Comparison of ENCODE assay signal across 19 mouse cellular contexts in the genomic region with DNA sequence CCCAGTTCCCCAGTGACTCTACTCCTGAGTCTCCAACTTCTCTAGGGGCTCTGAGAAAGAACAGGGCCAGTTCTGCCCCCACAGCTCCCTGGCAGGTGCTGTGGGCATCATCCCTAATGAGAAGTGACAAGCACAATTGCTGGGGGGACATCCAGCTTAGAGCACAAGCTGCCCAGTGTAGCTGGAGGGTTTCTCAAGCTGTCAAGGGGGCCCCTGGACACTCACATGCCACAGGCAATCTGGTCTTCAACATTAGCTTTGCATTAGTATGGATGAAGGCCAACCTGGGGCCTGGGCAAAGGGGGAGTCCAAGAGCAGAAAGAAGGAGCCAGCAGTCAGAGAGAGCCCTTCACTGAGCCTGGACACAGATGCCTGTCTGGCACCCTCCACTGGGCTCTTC. TPM values are rescaled to one million over a fixed set of nuclear protein-coding genes. Genes with fewer than 3 reads are reported as not detected.
"Had no signal": no experiment of that assay in that cellular context is flagged by ENCODE, and none has a peak within 500 bp of the region (broad histone marks: within the 10 kb centered on the region; RNA-seq: fewer than 3 reads in every experiment).

No protein-coding gene starts in this region.

- H3K36me3 ChIP-seq: kidney, embryonic 15.5 days; limb, embryonic 15.5 days; liver, embryonic 12.5 days; midbrain, embryonic 10.5 days; neural tube, embryonic 15.5 days had no signal

- H3K9me3 ChIP-seq: kidney, embryonic 15.5 days; liver, embryonic 12.5 days; midbrain, embryonic 10.5 days; neural tube, embryonic 15.5 days had no signal

- H3K27me3 ChIP-seq: limb, embryonic 15.5 days; liver, embryonic 12.5 days; neural tube, embryonic 15.5 days had no signal

- DNase-seq: kidney, postnatal 14 days; lung, embryonic 14.5 days; lung, postnatal 10 days; lung, postnatal 4 days; right cerebral cortex, postnatal 4 days; spleen, adult 18-20 months; thymus, adult 18-20 months; thymus, postnatal 14 days had no signal

- ATAC-seq: liver, embryonic 12.5 days had no signal

- H3K4me2 ChIP-seq: kidney, embryonic 15.5 days; limb, embryonic 15.5 days; liver, embryonic 12.5 days; lung, embryonic 14.5 days; neural tube, embryonic 15.5 days had no signal

- H3K9ac ChIP-seq: kidney, embryonic 15.5 days; limb, embryonic 15.5 days; liver, embryonic 12.5 days; lung, embryonic 14.5 days; neural tube, embryonic 15.5 days had no signal

- H3K4me3 ChIP-seq: kidney, embryonic 15.5 days; limb, embryonic 15.5 days; liver, embryonic 12.5 days; midbrain, embryonic 10.5 days; myocyte; neural tube, embryonic 15.5 days had no signal

- H3K27ac ChIP-seq: kidney, embryonic 15.5 days; limb, embryonic 15.5 days; liver, embryonic 12.5 days; midbrain, embryonic 10.5 days; neural tube, embryonic 15.5 days had no signal

- H3K4me1 ChIP-seq: kidney, embryonic 15.5 days; limb, embryonic 15.5 days; liver, embryonic 12.5 days; neural tube, embryonic 15.5 days had no signal

RNA-seq across cellular contexts. Expression of gene Ccl1, which starts 14.6 kb away (rescaled TPM):
- polyA plus RNA-seq: kidney, embryonic 15.5 days; large intestine, adult 2 months; limb, embryonic 11.5 days; limb, embryonic 15.5 days; liver, embryonic 12.5 days; liver, embryonic 16.5 days; lung, embryonic 14.5 days; midbrain, embryonic 10.5 days; myocyte; neural tube, embryonic 11.5 days; stomach, embryonic 14.5 days had no signal
